Mouse (Mus musculus): Measurements from ENCODE around the gene Olfr1361.

Olfr1361 gene

DNA sequence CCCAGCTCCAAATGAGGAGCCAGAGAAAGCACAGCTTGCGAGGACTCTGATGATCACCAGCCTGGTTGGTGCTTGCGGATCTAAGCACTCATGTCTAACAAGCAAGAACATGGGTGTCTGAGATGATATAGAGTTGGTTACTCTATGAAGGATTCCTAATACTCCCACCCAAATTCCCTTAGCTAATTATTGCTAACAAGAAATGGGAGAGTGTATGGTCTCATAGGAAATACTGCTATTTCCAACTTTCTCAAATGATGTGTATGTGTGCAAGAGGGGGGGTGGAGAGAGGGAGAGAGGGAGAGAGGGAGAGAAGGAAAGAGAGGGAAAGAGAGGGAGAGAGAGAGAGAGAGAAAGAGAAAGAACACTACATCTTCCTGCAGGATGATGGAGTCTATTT is at the start of gene Olfr1361:
Gene Olfr1361 (minus strand): TSS at position 101 of the 400 bp plus-strand sequence.
- DNase-seq: no peak

DNA sequence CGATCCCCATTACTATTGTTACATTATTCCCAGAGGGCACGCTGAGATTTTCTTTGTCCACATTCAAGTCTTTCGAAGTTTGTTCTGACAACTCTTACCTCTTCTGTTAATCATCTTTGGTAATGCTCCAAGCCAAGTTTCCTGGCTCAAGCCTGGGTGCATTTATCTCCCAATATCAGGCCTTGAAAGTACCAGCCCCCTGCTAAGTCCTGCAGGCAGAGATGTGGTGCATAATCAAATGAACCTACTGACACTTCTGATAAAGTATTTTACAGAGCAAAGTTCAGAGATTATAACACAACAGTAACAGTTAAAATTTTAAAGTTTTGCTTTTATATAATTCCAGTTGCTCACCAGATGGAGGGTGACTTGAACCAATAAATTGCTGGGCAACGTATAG is 48.5 kb upstream of the Olfr1361 start:
- no peak for DNase-seq

DNA sequence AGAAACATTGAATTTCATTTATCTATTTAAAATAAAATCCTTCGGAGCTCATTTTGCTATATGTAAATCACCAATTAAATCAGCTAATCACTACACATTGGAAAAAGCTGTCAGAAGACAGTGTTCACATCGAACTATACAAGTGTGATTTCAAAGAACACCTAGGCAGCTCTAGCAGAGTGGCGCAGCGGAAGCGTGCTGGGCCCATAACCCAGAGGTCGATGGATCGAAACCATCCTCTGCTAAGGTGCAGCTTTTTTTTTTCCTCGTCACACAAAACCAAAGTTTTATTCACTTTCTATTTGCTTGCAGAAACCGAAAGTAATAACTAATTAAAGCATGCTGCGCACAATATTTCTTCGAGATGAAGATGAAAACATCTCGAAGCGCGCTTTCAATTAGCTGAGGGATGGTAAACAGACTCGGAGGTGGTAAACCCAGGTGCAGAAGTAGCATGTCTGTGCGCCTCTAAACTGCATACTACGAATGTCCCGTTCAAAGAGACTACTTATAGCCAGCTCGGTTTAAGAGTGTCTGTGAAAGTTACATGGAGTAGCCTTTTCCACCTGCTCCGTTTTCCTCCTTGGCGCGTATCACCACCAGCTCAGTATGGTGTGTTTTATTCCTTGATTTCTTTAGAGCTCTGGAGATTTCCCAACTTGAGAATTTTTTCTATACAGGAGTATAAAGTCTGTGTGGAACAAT is 47.8 kb upstream of the Olfr1361 start:
- DNase-seq: peak; percentile 81

DNA sequence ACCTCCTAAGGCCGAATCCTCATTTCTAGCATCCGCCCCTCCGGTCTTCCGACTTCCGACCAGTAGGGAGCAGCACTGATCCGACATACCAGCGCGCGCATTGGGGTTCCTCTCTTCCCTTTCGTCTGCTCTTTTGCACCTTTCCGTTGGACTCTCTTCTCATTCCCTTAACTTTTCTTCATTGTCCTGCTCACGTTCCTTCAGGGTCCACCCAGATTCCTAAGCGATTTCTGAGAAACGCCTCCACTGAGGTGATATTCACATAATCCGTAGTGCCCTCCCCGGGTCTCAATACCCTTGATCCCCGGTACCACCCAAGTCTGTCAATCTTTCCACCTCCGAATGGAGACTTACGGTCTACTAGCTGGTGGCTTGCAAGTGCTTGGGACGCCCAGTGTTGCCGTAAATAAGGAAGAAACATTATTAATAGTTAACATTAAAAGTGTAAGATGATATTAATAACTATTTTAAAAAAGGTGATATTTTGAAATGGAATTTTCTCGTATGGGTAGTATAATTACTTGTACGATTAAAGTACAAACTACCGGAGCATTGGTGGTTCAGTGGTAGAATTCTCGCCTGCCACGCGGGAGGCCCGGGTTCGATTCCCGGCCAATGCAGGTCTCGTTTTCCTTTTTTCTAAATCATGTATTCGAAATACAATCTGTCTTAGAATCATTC is 47.0 kb upstream of the Olfr1361 start:
- peak; percentile 88 for DNase-seq

DNA sequence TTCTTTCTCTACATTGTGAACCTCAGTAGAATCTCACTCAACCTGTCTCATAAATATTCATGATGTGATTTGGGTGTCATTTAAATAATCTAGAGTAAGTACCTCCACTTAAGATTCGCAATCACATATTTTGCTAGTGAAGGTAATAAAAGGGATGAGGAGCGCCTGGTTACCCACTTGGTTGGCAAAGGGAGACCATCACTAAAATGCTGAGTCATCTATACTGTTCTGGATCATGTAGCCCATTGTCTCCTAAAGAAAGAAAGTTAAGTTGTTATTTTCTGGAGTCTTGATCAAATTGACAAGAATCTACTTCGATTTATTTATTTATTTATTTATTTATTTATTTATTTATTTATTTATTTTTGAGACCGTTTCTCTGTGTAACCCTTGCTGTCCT is 43.5 kb upstream of the Olfr1361 start:
- no peak for DNase-seq

DNA sequence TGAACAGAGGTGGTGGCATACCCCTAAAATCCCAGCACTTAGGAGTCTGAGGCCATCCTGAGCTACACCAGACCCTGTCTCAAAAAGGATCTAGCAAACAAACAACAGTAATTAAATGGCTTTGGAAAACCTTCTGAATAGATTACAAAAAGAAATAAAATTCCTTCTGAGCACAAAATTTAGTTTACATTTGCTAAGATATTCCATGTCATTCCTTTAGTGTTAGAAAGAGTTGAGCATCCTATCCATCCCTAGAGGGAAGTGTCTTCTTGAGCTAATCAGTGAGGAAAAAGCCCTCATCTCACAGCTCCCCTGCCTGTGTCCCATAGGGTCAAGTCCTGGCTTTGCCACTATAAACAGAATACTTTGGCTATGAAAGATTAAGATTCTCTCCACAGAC is 34.6 kb upstream of the Olfr1361 start, which contains the start of gene Olfr1359:
Gene Olfr1359 (plus strand): TSS at position 301 of the 400 bp plus-strand sequence.
- DNase-seq: no peak

DNA sequence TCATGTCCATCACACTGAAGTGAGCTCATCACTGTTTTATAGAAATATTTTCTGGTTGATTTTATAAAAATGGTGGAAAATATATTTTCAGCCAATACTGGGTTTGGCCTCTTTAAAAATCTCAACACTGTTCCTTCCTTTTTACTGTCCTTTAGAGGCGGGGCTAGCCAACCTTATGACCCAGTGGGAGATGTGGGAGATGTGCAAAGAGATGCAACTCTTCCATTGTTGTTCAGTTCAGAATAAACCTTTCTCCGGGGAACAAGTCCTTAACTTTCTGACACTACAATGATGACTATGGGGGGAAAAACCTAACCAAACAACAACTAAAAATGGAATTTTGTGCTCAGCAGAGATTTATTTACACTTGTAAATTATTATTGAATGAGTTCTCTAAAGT is 14.1 kb upstream of the Olfr1361 start, which contains the start of gene Olfr1360:
Gene Olfr1360 (minus strand): TSS at position 101 of the 400 bp plus-strand sequence.
- DNase-seq: no peak

DNA sequence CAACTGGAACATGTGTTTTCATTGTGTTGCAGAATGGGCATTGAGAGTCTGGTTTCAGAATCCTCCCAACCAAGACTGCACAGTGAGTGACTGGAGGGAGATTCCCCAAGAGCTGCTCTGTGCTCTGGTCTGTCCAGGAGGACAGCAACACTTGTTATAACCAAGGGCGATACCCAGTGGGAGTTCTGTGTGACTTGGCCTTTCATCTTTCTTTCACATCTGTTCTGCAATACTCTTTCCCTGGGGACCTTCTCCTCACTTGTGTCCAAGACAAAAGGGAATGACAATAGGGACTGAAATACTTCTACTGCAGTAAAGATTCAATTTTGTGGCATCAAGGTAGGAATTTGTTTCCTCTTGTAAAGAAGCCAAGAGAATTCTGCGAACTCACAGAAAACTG is 20.8 kb downstream of the Olfr1361 start, which contains the start of gene Olfr11:
Gene Olfr11 (minus strand): TSS at position 101 of the 400 bp plus-strand sequence.
- no peak for DNase-seq

DNA sequence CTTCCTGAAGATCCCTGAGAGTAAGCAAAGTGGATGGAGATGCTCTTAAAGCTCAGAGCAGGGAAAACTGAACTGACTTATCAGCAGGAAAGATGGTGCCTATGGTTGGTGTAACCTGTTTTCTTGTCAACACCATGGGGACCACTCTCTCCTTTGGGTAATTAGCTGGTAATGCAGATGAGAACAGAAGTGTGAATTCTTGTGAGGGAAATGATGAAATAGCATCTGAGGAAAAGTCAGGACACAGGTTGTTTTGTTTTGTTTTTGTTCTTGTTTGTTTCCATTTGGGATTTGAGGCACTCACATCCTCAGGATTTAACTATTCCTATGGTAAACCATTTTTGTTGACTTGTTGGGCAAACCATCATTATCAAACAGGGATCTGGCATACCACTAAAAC is 49.3 kb downstream of the Olfr1361 start, which contains the start of gene Olfr1362:
Gene Olfr1362 (minus strand): TSS at position 101 of the 400 bp plus-strand sequence.
- DNase-seq: no peak

Measured in kidney, adult 9 months (tissue).